In the genomic region with DNA sequence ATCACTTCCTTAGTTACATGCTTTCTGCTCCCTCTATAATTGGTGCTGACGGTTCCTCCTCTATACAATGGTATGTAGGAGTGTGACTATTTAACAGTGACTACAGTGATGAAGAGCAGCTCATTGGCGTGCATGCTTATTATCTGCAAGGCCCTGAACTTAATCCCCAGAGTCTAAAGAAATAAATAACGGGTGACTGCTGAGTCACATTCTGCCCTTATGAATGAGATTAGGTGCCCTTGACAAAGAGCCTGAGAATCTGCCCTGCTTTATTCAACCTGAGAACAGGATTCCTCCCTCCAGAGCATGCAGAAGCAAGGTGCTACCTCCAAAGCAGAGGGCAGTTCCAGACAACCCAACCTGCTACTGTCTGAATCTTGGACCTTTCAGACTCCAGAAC, we compare ENCODE assay signal across 30 mouse cellular contexts.
A peak's percentile ranks its signal among the peaks of the same experiment; 100 is the strongest.
DNase-seq lines count a peak whose midpoint lies in the region; ATAC-seq lines count a peak whose summit lies in the region.
"Had no signal": no experiment of that assay in that cellular context is flagged by ENCODE, and none has a peak within 500 bp of the region (broad histone marks: within the 10 kb centered on the region; RNA-seq: fewer than 3 reads in every experiment).

No protein-coding gene starts in this region.

- 61% methylated on average over 3 of the region's 3 CpGs for WGBS in midbrain, embryonic 10.5 days
- 17% methylated on average over 3 of the region's 3 CpGs for WGBS in midbrain, embryonic 13.5 days
- WGBS in embryonic facial prominence, embryonic 10.5 days, result 67% methylated on average over 3 of the region's 3 CpGs

- no peak overlapping the region for H3K4me3 ChIP-seq in midbrain, embryonic 10.5 days
- no peak overlapping the region for H3K4me3 ChIP-seq in midbrain, embryonic 13.5 days (replicated peaks)
- H3K4me3 ChIP-seq in embryonic facial prominence, embryonic 10.5 days, result no peak overlapping the region
- H3K4me3 ChIP-seq: forebrain, embryonic 10.5 days; forebrain, embryonic 13.5 days; gastrocnemius, adult 2 months; heart, embryonic 12.5 days; heart, embryonic 15.5 days; hindbrain, embryonic 12.5 days; intestine, embryonic 15.5 days had no signal

- H3K4me2 ChIP-seq in midbrain, embryonic 13.5 days (replicated peaks), result no peak overlapping the region
- H3K4me2 ChIP-seq: forebrain, embryonic 13.5 days; heart, embryonic 12.5 days; heart, embryonic 15.5 days; hindbrain, embryonic 12.5 days; intestine, embryonic 15.5 days had no signal

- no peaks in the 10 kb centered on the region for H3K27me3 ChIP-seq in midbrain, embryonic 10.5 days (ENCODE audit: low read depth, poor library complexity, severe bottlenecking)
- no peaks in the 10 kb centered on the region for H3K27me3 ChIP-seq in midbrain, embryonic 13.5 days
- no peaks in the 10 kb centered on the region for H3K27me3 ChIP-seq in embryonic facial prominence, embryonic 10.5 days (replicated peaks; ENCODE audit: low read depth, poor library complexity, severe bottlenecking)
- H3K27me3 ChIP-seq: CH12.LX; forebrain, embryonic 13.5 days; heart, embryonic 12.5 days; heart, embryonic 15.5 days; hindbrain, embryonic 12.5 days; intestine, embryonic 15.5 days had no signal

- H3K27ac ChIP-seq in midbrain, embryonic 10.5 days (replicated peaks), result 0 out of 2 replicates have a peak overlapping the region, but pooled peaks have one; percentile 4
- H3K27ac ChIP-seq in midbrain, embryonic 13.5 days, result no peak overlapping the region
- H3K27ac ChIP-seq in embryonic facial prominence, embryonic 10.5 days (replicated peaks), result no peak overlapping the region
- H3K27ac ChIP-seq: forebrain, embryonic 10.5 days; forebrain, embryonic 13.5 days; gastrocnemius, adult 2 months; heart, embryonic 15.5 days; hindbrain, embryonic 12.5 days; intestine, embryonic 15.5 days had no signal

- no peaks in the 10 kb centered on the region for H3K9me3 ChIP-seq in midbrain, embryonic 10.5 days (replicated peaks)
- H3K9me3 ChIP-seq in midbrain, embryonic 13.5 days, result no peaks in the 10 kb centered on the region
- no peaks in the 10 kb centered on the region for H3K9me3 ChIP-seq in embryonic facial prominence, embryonic 10.5 days
- H3K9me3 ChIP-seq: forebrain, embryonic 10.5 days; forebrain, embryonic 13.5 days; G1E; heart, embryonic 12.5 days; heart, embryonic 15.5 days; hindbrain, embryonic 12.5 days; intestine, embryonic 15.5 days had no signal

- peak; percentile 67 for DNase-seq in adrenal gland, adult 2 months
- no peak for DNase-seq in adrenal gland, postnatal 25 days
- DNase-seq in midbrain, embryonic 10.5 days (ENCODE audit: low spot score), result no peak
- DNase-seq in adrenal gland, postnatal 14 days, result peak; percentile 37
- no peak for DNase-seq in embryonic facial prominence, embryonic 10.5 days (ENCODE audit: low spot score)
- DNase-seq in cerebellum, postnatal 4 days (ENCODE audit: low spot score in 2 of 2), result no peak
- DNase-seq: B cell, adult 2 months; cerebellum, adult 11 months; cerebellum, adult 2 months; cerebellum, adult 9-11 months; cerebellum, postnatal 25 days; embryo, embryonic 11 days; gastrocnemius, adult 2 months; gastrocnemius, postnatal 14 days; heart, adult 18-20 months; heart, postnatal 10 days; heart, postnatal 4 days; kidney, adult 11 months; kidney, adult 8-10 months had no signal

- no peak for ATAC-seq in midbrain, embryonic 13.5 days
- ATAC-seq: forebrain, embryonic 13.5 days; forebrain, embryonic 16.5 days; hindbrain, embryonic 16.5 days; intestine, embryonic 15.5 days had no signal

- H3K36me3 ChIP-seq in midbrain, embryonic 10.5 days, result no peaks in the 10 kb centered on the region
- H3K36me3 ChIP-seq in midbrain, embryonic 13.5 days, result no peaks in the 10 kb centered on the region
- H3K36me3 ChIP-seq in embryonic facial prominence, embryonic 10.5 days (replicated peaks), result no peaks in the 10 kb centered on the region
- H3K36me3 ChIP-seq: forebrain, embryonic 10.5 days; G1E; heart, embryonic 12.5 days; heart, embryonic 15.5 days; hindbrain, embryonic 12.5 days; intestine, embryonic 15.5 days had no signal

- H3K9ac ChIP-seq in midbrain, embryonic 13.5 days (replicated peaks), result no peak overlapping the region
- H3K9ac ChIP-seq: forebrain, embryonic 13.5 days; heart, embryonic 12.5 days; heart, embryonic 15.5 days; hindbrain, embryonic 12.5 days; intestine, embryonic 15.5 days had no signal

- H3K4me1 ChIP-seq in midbrain, embryonic 10.5 days, result peaks cover 8% of the 10 kb centered on the region
- H3K4me1 ChIP-seq in midbrain, embryonic 13.5 days (replicated peaks), result 0 out of 2 replicates have a peak, but pooled peaks cover 6% of the 10 kb centered on the region
- no peaks in the 10 kb centered on the region for H3K4me1 ChIP-seq in embryonic facial prominence, embryonic 10.5 days
- H3K4me1 ChIP-seq: forebrain, embryonic 13.5 days; hindbrain, embryonic 12.5 days; intestine, embryonic 15.5 days had no signal

Comparison
In these comparisons a context has a peak if more than half of its experiments do, and no peak if none do; other contexts are left out.
1. DNase-seq: peak in adrenal gland, adult 2 months (single experiment) and adrenal gland, postnatal 14 days (single experiment); none in adrenal gland, postnatal 25 days (single experiment), midbrain, embryonic 10.5 days (single experiment), embryonic facial prominence, embryonic 10.5 days (single experiment) and cerebellum, postnatal 4 days (0 of 2).